Mouse (Mus musculus) testis, adult 2 months (tissue): ENCODE data around the gene Gm20388.

ENCODE experiments used
- CTCF ChIP-seq: fragments of 200-500 bp; IDR thresholded peaks from 2 replicates; pipeline ENCODE4 v1.5.1; 2012; ENCODE audit warnings: low read depth, mild to moderate bottlenecking, inconsistent platforms, low read length, moderate library complexity; ENCODE audit not compliant: control insufficient read depth, insufficient read depth, insufficient replicate concordance
- POLR2A ChIP-seq: fragments of 200-500 bp; IDR thresholded peaks from 2 replicates; pipeline ENCODE4 v1.6.1; 2012; ENCODE audit warnings: low read depth, mild to moderate bottlenecking, inconsistent platforms, low read length, moderate library complexity; ENCODE audit not compliant: control insufficient read depth

- TF ChIP-seq CTCF (no peak), POLR2A (no peak)
These were observed 423.0 kb downstream of the Gm20388 start for GRCm38 (mm10) chr8:120333681-120334080.
